Mouse (Mus musculus): Measurements from ENCODE around the gene Ube2g2.

The Ube2g2 gene

GRCm38 (mm10) chr10:77606855-77607254 is 15.2 kb upstream of the Ube2g2 start:
- DNase-seq (ENCODE audit: low spot score): peak; percentile 59

GRCm38 (mm10) chr10:77607441-77607840 is 14.6 kb upstream of the Ube2g2 start:
- DNase-seq (ENCODE audit: low spot score): no peak

GRCm38 (mm10) chr10:77608589-77608988 is 13.5 kb upstream of the Ube2g2 start:
- DNase-seq (ENCODE audit: low spot score): no peak

GRCm38 (mm10) chr10:77610221-77610961 is 11.7 kb upstream of the Ube2g2 start:
- no peak for DNase-seq (ENCODE audit: low spot score)

- peak; percentile 37 for DNase-seq (ENCODE audit: low spot score)
Observed at GRCm38 (mm10) chr10:77613409-77613808, 8.7 kb upstream of the Ube2g2 start.

GRCm38 (mm10) chr10:77615647-77616046 is 6.4 kb upstream of the Ube2g2 start:
- DNase-seq (ENCODE audit: low spot score): no peak

GRCm38 (mm10) chr10:77616166-77616565 is 5.9 kb upstream of the Ube2g2 start:
- no peak for DNase-seq (ENCODE audit: low spot score)

- no peak for DNase-seq (ENCODE audit: low spot score)
Observed at GRCm38 (mm10) chr10:77616926-77617325, 5.1 kb upstream of the Ube2g2 start.

GRCm38 (mm10) chr10:77621546-77621945 is 529 bp upstream of the Ube2g2 start:
- DNase-seq (ENCODE audit: low spot score): no peak

GRCm38 (mm10) chr10:77623069-77623492 is 1.0 kb downstream of the Ube2g2 start:
- no peak for DNase-seq (ENCODE audit: low spot score)

- DNase-seq (ENCODE audit: low spot score): no peak
Observed at GRCm38 (mm10) chr10:77623639-77624400, 1.7 kb downstream of the Ube2g2 start.

- DNase-seq (ENCODE audit: low spot score): no peak
Observed at GRCm38 (mm10) chr10:77624570-77624995, 2.5 kb downstream of the Ube2g2 start.

GRCm38 (mm10) chr10:77626036-77626435 is 4.0 kb downstream of the Ube2g2 start:
- DNase-seq (ENCODE audit: low spot score): no peak

GRCm38 (mm10) chr10:77626591-77626990 is 4.5 kb downstream of the Ube2g2 start:
- DNase-seq (ENCODE audit: low spot score): no peak

GRCm38 (mm10) chr10:77627497-77627896 is 5.4 kb downstream of the Ube2g2 start:
- no peak for DNase-seq (ENCODE audit: low spot score)

GRCm38 (mm10) chr10:77629163-77629562 is 7.1 kb downstream of the Ube2g2 start:
- DNase-seq (ENCODE audit: low spot score): no peak

GRCm38 (mm10) chr10:77629970-77630369 is 7.9 kb downstream of the Ube2g2 start:
- no peak for DNase-seq (ENCODE audit: low spot score)

GRCm38 (mm10) chr10:77634016-77634415 is 11.9 kb downstream of the Ube2g2 start:
- DNase-seq (ENCODE audit: low spot score): no peak

- DNase-seq (ENCODE audit: low spot score): no peak
Observed at GRCm38 (mm10) chr10:77634452-77635231, 12.6 kb downstream of the Ube2g2 start.

- no peak for DNase-seq (ENCODE audit: low spot score)
Observed at GRCm38 (mm10) chr10:77636234-77636922, 14.3 kb downstream of the Ube2g2 start.

GRCm38 (mm10) chr10:77638956-77639355 is 16.9 kb downstream of the Ube2g2 start:
- DNase-seq (ENCODE audit: low spot score): no peak

- no peak for DNase-seq (ENCODE audit: low spot score)
Observed at GRCm38 (mm10) chr10:77643160-77643559, 21.1 kb downstream of the Ube2g2 start.
